In the genomic region with DNA sequence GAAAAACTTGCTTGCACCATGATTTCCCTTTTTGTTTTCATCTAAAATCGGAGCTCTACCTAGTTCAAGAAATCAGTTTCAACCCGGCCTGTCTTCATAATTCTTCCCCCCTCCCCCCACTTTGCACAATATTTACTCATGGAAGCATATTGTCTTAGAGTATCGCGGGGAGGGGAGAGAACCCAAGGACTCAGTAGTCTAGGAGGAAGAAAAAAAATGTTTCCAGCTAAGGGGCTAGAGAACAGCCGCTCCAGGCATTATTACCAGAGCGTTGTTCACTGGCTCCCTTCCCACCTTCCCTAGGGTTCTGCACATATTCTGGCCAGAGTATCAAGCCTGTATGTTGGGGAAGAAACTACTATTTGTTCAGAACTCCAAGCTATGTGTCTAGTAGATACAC, we compare ENCODE assay signal across 8 mouse cellular contexts.
DNase-seq lines count a peak whose midpoint lies in the region; ATAC-seq and TF ChIP-seq lines count a peak whose summit lies in the region.

No protein-coding gene starts in this region.

- peak overlapping the region; percentile 58 for H3K4me3 ChIP-seq in forebrain, embryonic 10.5 days
- peak overlapping the region; percentile 53 to 57 for H3K4me3 ChIP-seq in liver, embryonic 14.5 days (ENCODE audit: insufficient read depth in 1 of 2, low read depth in 2 of 2, low read length in 2 of 2)

- no peaks in the 10 kb centered on the region for H3K9me3 ChIP-seq in forebrain, embryonic 10.5 days
- H3K9me3 ChIP-seq in liver, embryonic 14.5 days (ENCODE audit: control insufficient read depth, low read length), result no peaks in the 10 kb centered on the region

- peak overlapping the region; percentile 18; the same call in 1 of the 2 replicates for H3K9ac ChIP-seq in liver, embryonic 14.5 days (replicated peaks)

- no peaks in the 10 kb centered on the region; the same call in 1 of the 2 replicates for H3K27me3 ChIP-seq in forebrain, embryonic 10.5 days (ENCODE audit: poor library complexity, severe bottlenecking)
- H3K27me3 ChIP-seq in liver, embryonic 14.5 days (ENCODE audit: control insufficient read depth, insufficient read depth, low read length), result no peaks in the 10 kb centered on the region

- TF ChIP-seq EP300 in liver, embryonic 14.5 days (IDR thresholded peaks at IDR 0.05; ENCODE audit: low read depth), result no peak

- H3K4me2 ChIP-seq in liver, embryonic 14.5 days (ENCODE audit: low read depth), result peak overlapping the region; percentile 66

- H3K36me3 ChIP-seq in forebrain, embryonic 10.5 days (replicated peaks), result no peaks in the 10 kb centered on the region; the same call in 1 of the 2 replicates
- H3K36me3 ChIP-seq in liver, embryonic 14.5 days (replicated peaks; ENCODE audit: control insufficient read depth, insufficient read depth, low read depth), result no peaks in the 10 kb centered on the region

- 34% methylated on average over 6 of the region's 6 CpGs for WGBS in forebrain, embryonic 10.5 days
- WGBS in liver, embryonic 14.5 days (ENCODE audit: insufficient replicate concordance), result 33% methylated on average over 6 of the region's 6 CpGs

- peak overlapping the region; percentile 85 for H3K27ac ChIP-seq in forebrain, embryonic 10.5 days
- H3K27ac ChIP-seq in liver, embryonic 14.5 days, result no peak overlapping the region

- no peak for TF ChIP-seq CTCF in liver, embryonic 14.5 days (IDR thresholded peaks at IDR 0.05; ENCODE audit: low read depth)

- ATAC-seq in frontal cortex, adult (ENCODE audit: low TSS enrichment), result peak; percentile 43
- no peak for ATAC-seq in liver, embryonic 14.5 days (ENCODE audit: insufficient read depth)

- H3K4me1 ChIP-seq in forebrain, embryonic 10.5 days, result peaks cover 17% of the 10 kb centered on the region; the same call in 1 of the 2 replicates
- no peaks in the 10 kb centered on the region for H3K4me1 ChIP-seq in liver, embryonic 14.5 days (replicated peaks; ENCODE audit: control insufficient read depth in 2 of 2, insufficient read depth in 2 of 2, low read length in 1 of 2)

- DNase-seq in frontal cortex, adult 2 months (ENCODE audit: extremely low spot score in 1 of 2, low spot score in 1 of 2), result no peak
- peak; percentile 3 for DNase-seq in 3134 (ENCODE audit: extremely low read depth, insufficient read length, low spot score)
- DNase-seq in forebrain, embryonic 10.5 days (ENCODE audit: extremely low spot score, low spot score), result no peak
- no peak for DNase-seq in liver, embryonic 14.5 days (ENCODE audit: low read depth in 3 of 3, low spot score in 3 of 3)
- DNase-seq in yolk sac, embryonic 10.5 days (ENCODE audit: low spot score), result no peak
- DNase-seq in right cerebral cortex, postnatal 10 days (ENCODE audit: low spot score in 2 of 2), result no peak
- DNase-seq in gastrocnemius, adult 8-10 months (ENCODE audit: low spot score in 2 of 2), result no peak
